Mouse (Mus musculus): ENCODE measurements around the gene Trib3. TPM values are rescaled to one million over a fixed set of nuclear protein-coding genes. Genes with fewer than 3 reads are reported as not detected.

Trib3 gene
- polyA plus RNA-seq, 1 experiment from 2014 or later, result 1.7 TPM

GRCm38 (mm10) chr2:152332101-152332825 lies 11.6 kb downstream of the Trib3 start, which contains the start of gene Rbck1:
TSS of gene Rbck1 (minus strand) at chr2:152332653.
- Histone ChIP-seq H3K9me3 (replicated peaks; ENCODE audit: control insufficient read depth, low read length) (no peaks in the 10 kb centered on the region), H3K4me3 (ENCODE audit: low read depth, low read length) (peak within 1 kb of the TSS; percentile 61), H3K9ac (replicated peaks; ENCODE audit: low read length) (peak within 1 kb of the TSS; percentile 88), H3K27ac (replicated peaks; ENCODE audit: low read depth, low read length) (peak within 1 kb of the TSS; percentile 76), H3K36me3 (replicated peaks; ENCODE audit: control insufficient read depth, insufficient read depth, low read depth, low read length) (no peaks in the 10 kb centered on the region; the same call in none of the 2 replicates), H3K4me2 (ENCODE audit: low read depth, low read length) (peak within 1 kb of the TSS; percentile 72), H3K27me3 (ENCODE audit: control insufficient read depth, insufficient read depth, low read length) (no peaks in the 10 kb centered on the region), H3K4me1 (ENCODE audit: control insufficient read depth, insufficient read depth, low read length) (peaks cover 2% of the 10 kb centered on the region; the same call in 1 of the 2 replicates)
- ATAC-seq (replicated peaks; ENCODE audit: insufficient number of reproducible peaks, low FRiP score, low TSS enrichment, low read depth) (peak; percentile 94), DNase-seq (ENCODE audit: low spot score) (peak; percentile 89)
- WGBS, result 0% methylated on average over 53 of the region's 54 CpGs

- Histone ChIP-seq H3K27me3 (ENCODE audit: control insufficient read depth, insufficient read depth, low read length) (no peaks in the 10 kb centered on the region), H3K4me3 (ENCODE audit: low read depth, low read length) (peak overlapping the region; percentile 61; the same call in 1 of the 2 replicates), H3K4me1 (ENCODE audit: control insufficient read depth, insufficient read depth, low read length) (peaks cover 2% of the 10 kb centered on the region; the same call in 1 of the 2 replicates), H3K9ac (replicated peaks; ENCODE audit: low read length) (peak overlapping the region; percentile 18; the same call in 1 of the 2 replicates), H3K9me3 (replicated peaks; ENCODE audit: control insufficient read depth, low read length) (no peaks in the 10 kb centered on the region), H3K36me3 (replicated peaks; ENCODE audit: control insufficient read depth, insufficient read depth, low read depth, low read length) (no peaks in the 10 kb centered on the region; the same call in none of the 2 replicates), H3K4me2 (ENCODE audit: low read depth, low read length) (peak overlapping the region; percentile 72), H3K27ac (replicated peaks; ENCODE audit: low read depth, low read length) (no peak overlapping the region)
- DNase-seq (ENCODE audit: low spot score), result no peak
- ATAC-seq (replicated peaks; ENCODE audit: insufficient number of reproducible peaks, low FRiP score, low TSS enrichment, low read depth), result no peak
- WGBS, result 62% methylated on average over 7 of the region's 7 CpGs
Measured at GRCm38 (mm10) chr2:152330858-152331423, 12.9 kb downstream of the Trib3 start.

GRCm38 (mm10) chr2:152327980-152328379 lies 15.9 kb downstream of the Trib3 start:
- 57% methylated on average over 5 of the region's 5 CpGs for WGBS
- no peak overlapping the region for H3K4me3 ChIP-seq (ENCODE audit: low read depth, low read length)
- peaks cover 4% of the 10 kb centered on the region for H3K36me3 ChIP-seq (replicated peaks; ENCODE audit: control insufficient read depth, insufficient read depth, low read depth, low read length)
- no peak for DNase-seq (ENCODE audit: low spot score)
- peaks cover 2% of the 10 kb centered on the region; the same call in 1 of the 2 replicates for H3K4me1 ChIP-seq (ENCODE audit: control insufficient read depth, insufficient read depth, low read length)
- no peaks in the 10 kb centered on the region for H3K27me3 ChIP-seq (ENCODE audit: control insufficient read depth, insufficient read depth, low read length)
- H3K9me3 ChIP-seq (replicated peaks; ENCODE audit: control insufficient read depth, low read length), result no peaks in the 10 kb centered on the region
- H3K9ac ChIP-seq (replicated peaks; ENCODE audit: low read length), result no peak overlapping the region; the same call in 1 of the 2 replicates
- H3K27ac ChIP-seq (replicated peaks; ENCODE audit: low read depth, low read length), result no peak overlapping the region
- ATAC-seq (replicated peaks; ENCODE audit: insufficient number of reproducible peaks, low FRiP score, low TSS enrichment, low read depth), result no peak
- no peak overlapping the region for H3K4me2 ChIP-seq (ENCODE audit: low read depth, low read length)

GRCm38 (mm10) chr2:152326654-152327053 lies 17.2 kb downstream of the Trib3 start:
- Histone ChIP-seq H3K4me1 (ENCODE audit: control insufficient read depth, insufficient read depth, low read length) (peaks cover 2% of the 10 kb centered on the region; the same call in 1 of the 2 replicates), H3K27ac (replicated peaks; ENCODE audit: low read depth, low read length) (no peak overlapping the region), H3K4me2 (ENCODE audit: low read depth, low read length) (no peak overlapping the region), H3K36me3 (replicated peaks; ENCODE audit: control insufficient read depth, insufficient read depth, low read depth, low read length) (peaks cover 4% of the 10 kb centered on the region), H3K9me3 (replicated peaks; ENCODE audit: control insufficient read depth, low read length) (no peaks in the 10 kb centered on the region), H3K4me3 (ENCODE audit: low read depth, low read length) (no peak overlapping the region), H3K9ac (replicated peaks; ENCODE audit: low read length) (no peak overlapping the region), H3K27me3 (ENCODE audit: control insufficient read depth, insufficient read depth, low read length) (no peaks in the 10 kb centered on the region)
- ATAC-seq (replicated peaks; ENCODE audit: insufficient number of reproducible peaks, low FRiP score, low TSS enrichment, low read depth) (no peak), DNase-seq (ENCODE audit: low spot score) (no peak)
- WGBS, result 83% methylated on average over 8 of the region's 8 CpGs

GRCm38 (mm10) chr2:152326157-152326556 lies 17.7 kb downstream of the Trib3 start:
- Histone ChIP-seq H3K4me3 (ENCODE audit: low read depth, low read length) (no peak overlapping the region), H3K9me3 (replicated peaks; ENCODE audit: control insufficient read depth, low read length) (no peaks in the 10 kb centered on the region), H3K4me2 (ENCODE audit: low read depth, low read length) (no peak overlapping the region), H3K27ac (replicated peaks; ENCODE audit: low read depth, low read length) (no peak overlapping the region), H3K27me3 (ENCODE audit: control insufficient read depth, insufficient read depth, low read length) (no peaks in the 10 kb centered on the region), H3K4me1 (ENCODE audit: control insufficient read depth, insufficient read depth, low read length) (peaks cover 2% of the 10 kb centered on the region; the same call in 1 of the 2 replicates), H3K9ac (replicated peaks; ENCODE audit: low read length) (no peak overlapping the region), H3K36me3 (replicated peaks; ENCODE audit: control insufficient read depth, insufficient read depth, low read depth, low read length) (peaks cover 4% of the 10 kb centered on the region)
- WGBS, result 95% methylated on average over 13 of the region's 13 CpGs
- DNase-seq (ENCODE audit: low spot score) (no peak), ATAC-seq (replicated peaks; ENCODE audit: insufficient number of reproducible peaks, low FRiP score, low TSS enrichment, low read depth) (no peak)

- DNase-seq (ENCODE audit: low spot score) (no peak), ATAC-seq (replicated peaks; ENCODE audit: insufficient number of reproducible peaks, low FRiP score, low TSS enrichment, low read depth) (no peak)
- H3K27ac ChIP-seq (replicated peaks; ENCODE audit: low read depth, low read length), result no peak overlapping the region
- 78% methylated on average over 3 of the region's 3 CpGs for WGBS
- no peaks in the 10 kb centered on the region for H3K9me3 ChIP-seq (replicated peaks; ENCODE audit: control insufficient read depth, low read length)
- H3K4me3 ChIP-seq (ENCODE audit: low read depth, low read length), result no peak overlapping the region
- no peaks in the 10 kb centered on the region for H3K27me3 ChIP-seq (ENCODE audit: control insufficient read depth, insufficient read depth, low read length)
- no peak overlapping the region for H3K9ac ChIP-seq (replicated peaks; ENCODE audit: low read length)
- no peaks in the 10 kb centered on the region for H3K4me1 ChIP-seq (ENCODE audit: control insufficient read depth, insufficient read depth, low read length)
- no peak overlapping the region for H3K4me2 ChIP-seq (ENCODE audit: low read depth, low read length)
- peaks cover 5% of the 10 kb centered on the region for H3K36me3 ChIP-seq (replicated peaks; ENCODE audit: control insufficient read depth, insufficient read depth, low read depth, low read length)
Measured at GRCm38 (mm10) chr2:152324842-152325241, 19.0 kb downstream of the Trib3 start.

GRCm38 (mm10) chr2:152323971-152324370 lies 19.9 kb downstream of the Trib3 start:
- Histone ChIP-seq H3K9me3 (replicated peaks; ENCODE audit: control insufficient read depth, low read length) (no peaks in the 10 kb centered on the region), H3K27me3 (ENCODE audit: control insufficient read depth, insufficient read depth, low read length) (no peaks in the 10 kb centered on the region), H3K27ac (replicated peaks; ENCODE audit: low read depth, low read length) (no peak overlapping the region), H3K4me3 (ENCODE audit: low read depth, low read length) (no peak overlapping the region), H3K36me3 (replicated peaks; ENCODE audit: control insufficient read depth, insufficient read depth, low read depth, low read length) (peaks cover 6% of the 10 kb centered on the region), H3K4me1 (ENCODE audit: control insufficient read depth, insufficient read depth, low read length) (no peaks in the 10 kb centered on the region), H3K4me2 (ENCODE audit: low read depth, low read length) (no peak overlapping the region), H3K9ac (replicated peaks; ENCODE audit: low read length) (no peak overlapping the region)
- DNase-seq (ENCODE audit: low spot score) (no peak), ATAC-seq (replicated peaks; ENCODE audit: insufficient number of reproducible peaks, low FRiP score, low TSS enrichment, low read depth) (no peak)
- 95% methylated on average over 14 of the region's 14 CpGs for whole genome bisulfite sequencing

GRCm38 (mm10) chr2:152322198-152322597 lies 21.6 kb downstream of the Trib3 start:
- H3K9ac ChIP-seq (replicated peaks; ENCODE audit: low read length), result no peak overlapping the region
- H3K27ac ChIP-seq (replicated peaks; ENCODE audit: low read depth, low read length), result no peak overlapping the region
- no peaks in the 10 kb centered on the region for H3K27me3 ChIP-seq (ENCODE audit: control insufficient read depth, insufficient read depth, low read length)
- no peaks in the 10 kb centered on the region for H3K4me1 ChIP-seq (ENCODE audit: control insufficient read depth, insufficient read depth, low read length)
- ATAC-seq (replicated peaks; ENCODE audit: insufficient number of reproducible peaks, low FRiP score, low TSS enrichment, low read depth), result no peak
- DNase-seq (ENCODE audit: low spot score), result no peak
- no peak overlapping the region for H3K4me3 ChIP-seq (ENCODE audit: low read depth, low read length)
- peaks cover 6% of the 10 kb centered on the region for H3K36me3 ChIP-seq (replicated peaks; ENCODE audit: control insufficient read depth, insufficient read depth, low read depth, low read length)
- H3K4me2 ChIP-seq (ENCODE audit: low read depth, low read length), result no peak overlapping the region
- 89% methylated on average over 6 of the region's 6 CpGs for WGBS
- no peaks in the 10 kb centered on the region for H3K9me3 ChIP-seq (replicated peaks; ENCODE audit: control insufficient read depth, low read length)
